ENCODE assay signal across 13 mouse cellular contexts in the genomic region with DNA sequence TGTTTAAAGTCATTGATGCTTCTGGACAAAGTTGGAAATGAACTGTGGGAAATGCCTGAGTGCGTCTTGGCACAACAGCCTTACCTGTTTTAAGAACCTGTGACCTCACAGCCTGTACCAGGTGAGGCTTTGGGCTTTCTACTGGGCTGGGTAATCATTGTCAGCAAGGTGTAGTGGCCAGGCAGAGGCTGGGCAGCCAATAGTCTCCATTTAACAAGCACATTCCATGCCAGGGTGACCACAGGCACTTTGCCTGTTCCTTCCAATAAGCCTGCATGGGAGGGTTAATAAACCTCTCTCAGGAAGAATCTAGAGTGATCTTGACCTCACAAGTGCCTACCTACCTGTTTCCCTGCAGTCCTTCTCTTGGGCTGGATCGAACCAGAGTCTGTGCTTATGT.
"Had no signal": no experiment of that assay in that cellular context is flagged by ENCODE, and none has a peak within 500 bp of the region (broad histone marks: within the 10 kb centered on the region; RNA-seq: fewer than 3 reads in every experiment).

No protein-coding gene starts in this region.

- H3K27ac ChIP-seq: intestine, embryonic 15.5 days; layer of hippocampus, adult 2 months; limb, embryonic 12.5 days; liver, embryonic 14.5 days; midbrain, embryonic 10.5 days; neural tube, embryonic 15.5 days had no signal

- H3K4me1 ChIP-seq: intestine, embryonic 15.5 days; limb, embryonic 12.5 days; midbrain, embryonic 10.5 days; neural tube, embryonic 15.5 days had no signal

- H3K9me3 ChIP-seq: intestine, embryonic 15.5 days; limb, embryonic 12.5 days; midbrain, embryonic 10.5 days; neural tube, embryonic 15.5 days had no signal

- DNase-seq: liver; lung, embryonic 14.5 days; midbrain, embryonic 14.5 days; right cerebral cortex, adult 18-20 months; right cerebral cortex, postnatal 25 days; thymus, postnatal 4 days had no signal

- ATAC-seq: intestine, embryonic 15.5 days had no signal

- H3K27me3 ChIP-seq: intestine, embryonic 15.5 days; limb, embryonic 12.5 days; neural tube, embryonic 15.5 days had no signal

- H3K4me3 ChIP-seq: intestine, embryonic 15.5 days; layer of hippocampus, adult 2 months; limb, embryonic 12.5 days; midbrain, embryonic 10.5 days; myocyte; neural tube, embryonic 15.5 days had no signal

- H3K36me3 ChIP-seq: intestine, embryonic 15.5 days; limb, embryonic 12.5 days; midbrain, embryonic 10.5 days; neural tube, embryonic 15.5 days had no signal

- H3K4me2 ChIP-seq: intestine, embryonic 15.5 days; limb, embryonic 12.5 days; lung, embryonic 14.5 days; neural tube, embryonic 15.5 days had no signal

- H3K9ac ChIP-seq: intestine, embryonic 15.5 days; limb, embryonic 12.5 days; liver, embryonic 14.5 days; lung, embryonic 14.5 days; neural tube, embryonic 15.5 days had no signal
